Mouse (Mus musculus) embryo, embryonic 10 days (tissue): ENCODE measurements around the gene Nup205.

ENCODE experiments used
- DNase-seq: peaks from one replicate; pipeline ENCODE4 v3.0.0-alpha.2; 2015; ENCODE audit warnings: low spot score

Gene Nup205

DNA sequence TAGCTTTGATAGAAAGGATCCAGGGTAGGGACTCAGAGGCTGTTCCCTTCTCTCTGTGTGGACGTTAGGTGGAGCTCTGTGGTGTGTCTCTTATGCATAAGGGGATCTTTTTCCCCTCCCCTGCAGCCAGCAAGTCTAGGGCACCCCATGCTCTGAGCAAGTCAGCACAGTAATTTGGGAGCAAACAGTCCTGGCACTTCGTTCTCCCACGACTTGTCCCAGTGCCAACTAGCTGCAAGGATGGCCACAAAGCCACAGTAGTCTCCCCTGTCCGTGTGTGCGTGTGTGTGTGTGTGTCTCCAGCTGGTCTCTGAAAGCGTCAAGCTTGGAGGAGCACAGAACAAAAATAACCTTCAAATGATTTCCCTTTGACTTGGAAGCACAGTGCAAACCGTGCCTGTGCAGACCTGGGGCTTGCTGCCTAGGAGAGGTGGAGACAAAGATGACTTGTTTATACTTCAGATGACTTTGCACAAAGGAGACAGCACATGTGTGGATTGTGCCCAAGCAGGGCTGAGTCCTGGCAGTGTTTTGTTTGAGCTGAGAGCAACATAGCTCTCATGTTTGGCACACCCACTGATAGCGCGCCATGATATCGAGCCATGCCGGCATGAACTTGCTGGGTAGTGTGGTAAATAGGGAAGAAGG is 111.0 kb downstream of the Nup205 start:
- DNase-seq: no peak

DNA sequence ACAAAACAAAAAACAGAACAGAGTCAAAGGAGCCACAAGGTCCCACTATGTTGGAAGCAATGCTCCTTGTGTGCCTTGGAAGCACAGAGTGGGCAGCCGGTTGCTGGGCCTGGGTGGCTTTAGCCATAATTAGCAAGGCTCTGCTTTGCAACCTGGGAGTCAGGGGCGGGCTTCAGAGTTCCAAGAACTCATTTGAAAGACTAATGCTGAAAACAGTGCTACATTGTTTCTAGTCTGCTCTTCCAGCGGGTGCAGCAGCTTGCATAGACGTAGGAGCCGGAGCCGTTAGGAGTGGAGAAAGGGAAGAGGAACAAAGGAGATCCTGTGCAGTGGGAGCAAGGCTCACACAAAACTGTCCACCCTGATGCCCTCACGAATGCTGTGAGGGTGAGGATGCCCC is 111.7 kb downstream of the Nup205 start:
- no peak for DNase-seq

- DNase-seq: no peak
Observed at GRCm38 (mm10) chr6:35289676-35290075, 112.5 kb downstream of the Nup205 start.

DNA sequence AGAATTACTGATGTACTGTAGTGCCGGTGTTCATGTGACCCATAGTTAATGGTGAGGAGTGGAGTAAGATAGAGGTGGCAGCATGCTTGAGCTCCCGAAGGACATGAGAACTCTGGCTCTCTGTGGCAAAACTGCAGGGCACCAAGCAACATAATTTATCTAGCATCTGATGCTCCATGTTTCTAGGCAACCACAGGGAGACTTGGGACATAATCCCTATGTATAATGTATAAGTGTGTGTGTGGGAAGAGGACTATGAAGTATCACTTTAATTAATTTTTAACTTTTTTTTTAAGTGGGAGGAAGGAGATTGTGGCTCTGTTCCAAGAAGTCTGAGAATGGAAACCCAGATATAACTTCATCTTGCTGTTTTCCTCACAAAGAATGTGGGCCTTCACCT is 117.7 kb downstream of the Nup205 start:
- no peak for DNase-seq

DNA sequence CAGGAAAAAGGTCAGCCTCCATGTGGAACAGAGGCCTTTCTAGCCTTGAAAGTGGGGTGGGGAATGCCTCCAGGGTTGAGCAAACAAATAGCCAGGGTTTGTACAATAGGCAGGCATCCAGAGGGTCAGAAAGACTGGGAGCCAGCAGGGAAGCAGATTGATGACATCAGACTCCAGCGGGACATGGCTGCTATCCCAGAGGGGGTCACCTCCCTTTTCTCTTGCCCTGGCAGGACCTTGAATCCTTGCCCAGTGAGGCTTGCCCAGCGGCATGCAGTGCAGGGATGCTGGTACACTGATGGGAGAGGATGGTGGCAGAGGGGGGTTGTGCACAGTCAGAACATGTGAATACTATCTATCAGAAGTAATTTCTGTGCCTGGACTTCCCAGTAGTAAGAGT is 119.8 kb downstream of the Nup205 start:
- DNase-seq: no peak
